Mouse (Mus musculus): ENCODE data around the gene AA986860.

DNA sequence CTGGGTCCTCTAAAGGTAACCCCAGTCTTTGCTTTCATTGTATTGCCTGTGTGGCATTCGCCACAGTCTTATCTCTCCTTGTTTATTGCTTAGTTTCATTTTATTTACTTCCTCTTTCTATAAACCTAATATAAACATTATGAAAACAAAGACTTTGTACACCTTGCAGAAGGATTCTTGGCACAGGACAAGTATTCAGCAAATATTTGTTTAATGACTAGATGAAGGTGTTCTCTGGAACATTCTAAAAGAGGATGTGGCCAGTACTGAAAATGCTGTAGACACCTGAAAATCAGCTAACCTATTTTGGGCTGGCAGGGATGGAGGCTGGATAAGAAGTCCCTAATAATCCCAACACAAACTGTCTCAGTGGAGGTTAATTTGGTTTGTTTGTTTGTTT, 29.8 kb downstream of the AA986860 start:
- TF ChIP-seq CTCF (IDR thresholded peaks at IDR 0.05; ENCODE audit: low read depth, low read length): no peak
- no peak for TF ChIP-seq POLR2A (IDR thresholded peaks at IDR 0.05; ENCODE audit: insufficient read depth, low read length)

Measured in ES-Bruce4 (cell line).